Mouse (Mus musculus) lung, adult 2 months (tissue): ENCODE data around the gene Celf5.

Experiments
- CTCF ChIP-seq: fragments of 200-500 bp; IDR thresholded peaks from 2 replicates; pipeline ENCODE4 v1.5.1; 2011; ENCODE audit warnings: mild to moderate bottlenecking, low read length, control low read depth; ENCODE audit not compliant: insufficient read depth
- POLR2A ChIP-seq: fragments of 200-500 bp; IDR thresholded peaks from 2 replicates; pipeline ENCODE4 v1.6.1; 2011; ENCODE audit warnings: low read depth, mild to moderate bottlenecking, control low read depth, low read length, borderline replicate concordance; ENCODE audit errors: extremely low read depth

- TF ChIP-seq CTCF: no peak
- TF ChIP-seq POLR2A: no peak
Observed at GRCm38 (mm10) chr10:81451365-81451745, 31.2 kb downstream of the Celf5 start.
